13 mouse cellular contexts compared by ENCODE assay signal in the genomic region with DNA sequence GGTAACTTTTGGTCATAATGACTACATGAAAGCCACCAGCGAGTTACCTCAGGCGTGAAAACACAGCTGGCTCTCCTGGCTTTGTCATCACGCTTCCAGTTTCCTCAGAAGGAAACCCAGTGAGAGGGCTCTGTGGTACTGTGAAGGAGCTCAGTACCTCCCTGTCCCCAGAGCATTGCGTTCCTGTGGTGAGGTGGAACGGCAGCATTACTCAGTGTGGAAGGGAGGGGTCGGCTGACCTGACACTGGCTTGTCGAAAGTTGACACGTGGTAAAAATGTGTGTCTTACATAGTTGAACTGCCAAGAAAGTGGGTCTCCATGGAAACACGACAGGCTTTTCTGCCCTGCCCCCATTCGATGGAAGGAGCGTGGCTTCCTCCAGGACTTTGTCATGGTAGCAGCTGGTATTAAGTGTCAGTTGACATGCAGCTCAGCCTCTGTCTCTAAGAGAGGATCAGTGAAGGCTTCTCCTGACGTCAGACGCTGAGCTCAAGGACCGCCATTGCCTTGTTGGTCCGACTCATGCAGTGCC. TPM values are rescaled to one million over a fixed set of nuclear protein-coding genes. Genes with fewer than 3 reads are reported as not detected.
DNase-seq lines count a peak whose midpoint lies in the region; ATAC-seq and TF ChIP-seq lines count a peak whose summit lies in the region.
"Had no signal": no experiment of that assay in that cellular context is flagged by ENCODE, and none has a peak within 500 bp of the region (broad histone marks: within the 10 kb centered on the region; RNA-seq: fewer than 3 reads in every experiment).

No protein-coding gene starts in this region.

- 0 out of 2 replicates have a peak, but pooled peaks have one; percentile 11 for ATAC-seq in heart, postnatal 0 days (ENCODE audit: insufficient read depth, low read depth)
- peak; percentile 56; the same call in 1 of the 2 replicates for ATAC-seq in embryonic facial prominence, embryonic 15.5 days (ENCODE audit: insufficient number of reproducible peaks, low FRiP score, low TSS enrichment, low read depth)
- ATAC-seq in liver, embryonic 15.5 days (ENCODE audit: insufficient read depth) = no peak

- no peaks in the 10 kb centered on the region for H3K79me3 ChIP-seq in C2C12 (ENCODE audit: low read depth)

- H3K4me2 ChIP-seq in heart, postnatal 0 days (ENCODE audit: low read depth, low read length) = no peak overlapping the region
- no peak overlapping the region for H3K4me2 ChIP-seq in embryonic facial prominence, embryonic 15.5 days (replicated peaks)
- H3K4me2 ChIP-seq in liver, embryonic 15.5 days = no peak overlapping the region
- H3K4me2 ChIP-seq: heart, embryonic 15.5 days; neural tube, embryonic 12.5 days had no signal

- intact Hi-C loops in heart, adult 2 months (cut with DNase I) = no loop called here
- intact Hi-C loops in heart, postnatal 14 days (cut with DNase I) = no loop called here

- TF ChIP-seq EP300 in heart, postnatal 0 days (IDR thresholded peaks at IDR 0.05; ENCODE audit: low read depth) = no peak
- TF ChIP-seq EP300 in heart, adult 2 months (IDR thresholded peaks at IDR 0.05; ENCODE audit: insufficient read depth, low read depth, low read length) = no peak

- 62% methylated on average over 15 of the region's 15 CpGs for WGBS in heart, postnatal 0 days
- 70% methylated on average over 15 of the region's 15 CpGs for WGBS in heart, adult 2 months
- WGBS in embryonic facial prominence, embryonic 15.5 days = 43% methylated on average over 15 of the region's 15 CpGs
- 70% methylated on average over 15 of the region's 15 CpGs for WGBS in liver, embryonic 15.5 days (ENCODE audit: insufficient replicate concordance)

- H3K9me3 ChIP-seq in heart, postnatal 0 days (replicated peaks; ENCODE audit: control insufficient read depth, low read length) = no peaks in the 10 kb centered on the region
- H3K9me3 ChIP-seq in embryonic facial prominence, embryonic 15.5 days (replicated peaks) = no peaks in the 10 kb centered on the region
- no peaks in the 10 kb centered on the region for H3K9me3 ChIP-seq in liver, embryonic 15.5 days (replicated peaks)
- H3K9me3 ChIP-seq: heart, embryonic 15.5 days; neural tube, embryonic 12.5 days had no signal

- no peak overlapping the region for H3K9ac ChIP-seq in heart, postnatal 0 days (replicated peaks; ENCODE audit: low read depth, low read length)
- no peak overlapping the region for H3K9ac ChIP-seq in heart, adult 2 months (ENCODE audit: low read depth, low read length)
- H3K9ac ChIP-seq in embryonic facial prominence, embryonic 15.5 days = no peak overlapping the region
- H3K9ac ChIP-seq in liver, embryonic 15.5 days = no peak overlapping the region
- H3K9ac ChIP-seq: heart, embryonic 15.5 days; neural tube, embryonic 12.5 days had no signal

- no peak for TF ChIP-seq CTCF in heart, postnatal 0 days (IDR thresholded peaks at IDR 0.05; ENCODE audit: low read depth)
- TF ChIP-seq CTCF in heart, adult 2 months (IDR thresholded peaks at IDR 0.05) = no peak
- no peak for TF ChIP-seq CTCF in C2C12 (IDR thresholded peaks at IDR 0.05; ENCODE audit: control insufficient read depth, insufficient read depth, insufficient read length)

- H3ac ChIP-seq in C2C12 (ENCODE audit: control insufficient read depth, insufficient read length, low read depth) = no peak overlapping the region

- no peaks in the 10 kb centered on the region for H3K4me1 ChIP-seq in heart, postnatal 0 days (ENCODE audit: control insufficient read depth, insufficient read depth)
- H3K4me1 ChIP-seq in heart, adult 2 months (ENCODE audit: control insufficient read depth, insufficient read depth, low read length) = peaks cover 1% of the 10 kb centered on the region; the same call in 1 of the 2 replicates
- peaks cover 31% of the 10 kb centered on the region for H3K4me1 ChIP-seq in embryonic facial prominence, embryonic 15.5 days
- peaks cover 93% of the 10 kb centered on the region for H3K4me1 ChIP-seq in liver, embryonic 15.5 days (replicated peaks)

- H3K79me2 ChIP-seq in heart, adult 2 months (replicated peaks; ENCODE audit: control insufficient read depth, insufficient read depth, low read length) = no peaks in the 10 kb centered on the region
- no peaks in the 10 kb centered on the region for H3K79me2 ChIP-seq in C2C12 (ENCODE audit: control insufficient read depth, insufficient read depth)

- DNase-seq in heart, postnatal 0 days (ENCODE audit: low spot score) = no peak
- no peak for DNase-seq in heart, adult 2 months
- DNase-seq in layer of hippocampus, adult 18-20 months (ENCODE audit: low spot score in 2 of 2) = no peak
- no peak for DNase-seq in left cerebral cortex, adult 9 months (ENCODE audit: low spot score in 2 of 2)
- no peak for DNase-seq in heart, postnatal 14 days
- DNase-seq: cerebellum, adult 11 months; spleen, adult 18-20 months; thymus, postnatal 25 days had no signal

- TF ChIP-seq POLR2A in heart, adult 2 months (IDR thresholded peaks at IDR 0.05; ENCODE audit: insufficient read depth, low read depth, low read length) = no peak

- no peak overlapping the region for H3K27ac ChIP-seq in heart, postnatal 0 days (ENCODE audit: low read depth)
- H3K27ac ChIP-seq in heart, adult 2 months = no peak overlapping the region
- no peak overlapping the region for H3K27ac ChIP-seq in embryonic facial prominence, embryonic 15.5 days (replicated peaks)
- peak overlapping the region; percentile 38 for H3K27ac ChIP-seq in liver, embryonic 15.5 days (replicated peaks)
- H3K27ac ChIP-seq: heart, embryonic 15.5 days; neural tube, embryonic 12.5 days had no signal

- H3K4me3 ChIP-seq in heart, postnatal 0 days (ENCODE audit: low read depth, low read length) = no peak overlapping the region
- no peak overlapping the region for H3K4me3 ChIP-seq in heart, adult 2 months
- no peak overlapping the region for H3K4me3 ChIP-seq in C2C12 (ENCODE audit: insufficient read depth, poor library complexity, severe bottlenecking)
- H3K4me3 ChIP-seq in embryonic facial prominence, embryonic 15.5 days (replicated peaks) = no peak overlapping the region
- H3K4me3 ChIP-seq in liver, embryonic 15.5 days (replicated peaks) = no peak overlapping the region
- H3K4me3 ChIP-seq: heart, embryonic 15.5 days; neural tube, embryonic 12.5 days had no signal

- no peaks in the 10 kb centered on the region for H3K27me3 ChIP-seq in heart, postnatal 0 days (ENCODE audit: control insufficient read depth, insufficient read depth, low read length)
- no peaks in the 10 kb centered on the region for H3K27me3 ChIP-seq in heart, adult 2 months (ENCODE audit: control insufficient read depth, insufficient read depth, low read length)
- no peaks in the 10 kb centered on the region for H3K27me3 ChIP-seq in C2C12 (ENCODE audit: control insufficient read depth, insufficient read depth, insufficient read length)
- no peaks in the 10 kb centered on the region for H3K27me3 ChIP-seq in embryonic facial prominence, embryonic 15.5 days
- H3K27me3 ChIP-seq in liver, embryonic 15.5 days = no peaks in the 10 kb centered on the region
- H3K27me3 ChIP-seq: heart, embryonic 15.5 days; neural tube, embryonic 12.5 days had no signal

- H3K36me3 ChIP-seq in heart, postnatal 0 days (replicated peaks; ENCODE audit: control insufficient read depth, insufficient read depth, low read length) = no peaks in the 10 kb centered on the region
- no peaks in the 10 kb centered on the region for H3K36me3 ChIP-seq in heart, adult 2 months (ENCODE audit: control insufficient read depth, insufficient read depth, low read length)
- H3K36me3 ChIP-seq in C2C12 (ENCODE audit: control insufficient read depth, insufficient read depth) = no peaks in the 10 kb centered on the region
- H3K36me3 ChIP-seq in embryonic facial prominence, embryonic 15.5 days = no peaks in the 10 kb centered on the region
- H3K36me3 ChIP-seq in liver, embryonic 15.5 days (replicated peaks) = no peaks in the 10 kb centered on the region
- H3K36me3 ChIP-seq: heart, embryonic 15.5 days; neural tube, embryonic 12.5 days had no signal

TF ChIP-seq in C2C12, 6 proteins besides CTCF, POLR2A, EP300 and RAD21:
- TF ChIP-seq FOSL1 (IDR thresholded peaks at IDR 0.05; ENCODE audit: insufficient read depth, low read length, poor library complexity, severe bottlenecking) (no peak), MAX (IDR thresholded peaks at IDR 0.05) (peak; percentile 86), MYOG (IDR thresholded peaks at IDR 0.05; ENCODE audit: control insufficient read depth, extremely low read depth, insufficient read length) (no peak), MYOD1 (IDR thresholded peaks at IDR 0.05; ENCODE audit: control insufficient read depth, insufficient read length, low read depth) (peak; percentile 66), CEBPB (IDR thresholded peaks at IDR 0.05; ENCODE audit: low read depth) (no peak), USF1 (IDR thresholded peaks at IDR 0.05; ENCODE audit: low read depth) (peak; percentile 47)

RNA-seq across cellular contexts. Expression of gene Pigk, which starts 44.7 kb away (rescaled TPM):
- total RNA-seq in heart, postnatal 0 days (2014; rRNA removed; ENCODE audit: low replicate concordance) = 17.8 and 22.8 TPM in 2 replicates
- 28.4 and 29.0 TPM in 2 replicates for polyA plus RNA-seq in heart, postnatal 0 days (2015; fragmentation: Nextera tagmentation; extraction: Ambion mirVana)
- 10 to 100 TPM; 24.0 to 28.1 TPM for total RNA-seq in heart, adult 2 months (2021)
- 6.4 and 10.7 TPM in 2 replicates for polyA plus RNA-seq in heart, adult 2 months (2012; rRNA removed)
- polyA plus RNA-seq in C2C12 (2012; fragmentation: generic; extraction: Trizol) = 13.1 TPM
- 41.9 and 51.9 TPM in 2 replicates for polyA plus RNA-seq in embryonic facial prominence, embryonic 15.5 days (2015; fragmentation: Nextera tagmentation; extraction: Ambion mirVana)
- polyA plus RNA-seq in liver, embryonic 15.5 days (2015; fragmentation: Nextera tagmentation; extraction: Ambion mirVana) = 20.6 and 23.5 TPM in 2 replicates
- 10 to 100 TPM; 44.1 to 50.4 TPM for total RNA-seq in layer of hippocampus, adult 18-20 months (2021)
- total RNA-seq in heart, postnatal 14 days (2021) = 10 to 100 TPM; 28.8 to 30.0 TPM
